Mouse (Mus musculus): ENCODE measurements at regions not wholly inside any gene's neighbourhood (a gene's known extent, or its start where the extent isn't known, plus 50 kb on each side); places are given as distances from the start of the nearest gene placed in this dataset.

- no peak for DNase-seq (ENCODE audit: low spot score)
These were observed 191.6 kb upstream of the Jade1 start for GRCm38 (mm10) chr3:41363947-41364346.

GRCm38 (mm10) chr3:41360231-41360630 is 195.3 kb upstream of the Jade1 start:
- DNase-seq (ENCODE audit: low spot score): no peak

DNA sequence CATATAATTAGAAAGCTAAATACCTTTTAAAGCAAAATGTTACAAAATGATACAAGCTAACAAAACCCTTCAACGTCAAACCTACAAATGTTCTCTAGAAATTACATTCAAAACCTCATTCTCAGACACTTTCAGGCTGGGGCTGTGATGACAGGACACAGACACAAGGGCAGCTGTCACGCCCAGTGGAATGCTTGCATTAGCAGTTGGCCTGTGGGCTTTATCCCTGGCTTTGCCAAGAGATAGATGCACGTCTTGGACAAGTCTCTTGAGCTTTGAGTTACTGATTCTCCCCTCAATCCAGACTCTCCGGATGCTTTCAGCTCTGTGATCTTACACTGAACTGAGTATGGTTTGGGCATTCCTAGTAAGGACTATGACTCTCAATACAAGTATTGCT is 196.1 kb upstream of the Jade1 start:
- DNase-seq (ENCODE audit: low spot score): no peak

- no peak for DNase-seq (ENCODE audit: low spot score)
These were observed 202.5 kb upstream of the Jade1 start for GRCm38 (mm10) chr3:41353021-41353420.

GRCm38 (mm10) chr3:41351786-41352185 is 203.7 kb upstream of the Jade1 start:
- no peak for DNase-seq (ENCODE audit: low spot score)

DNA sequence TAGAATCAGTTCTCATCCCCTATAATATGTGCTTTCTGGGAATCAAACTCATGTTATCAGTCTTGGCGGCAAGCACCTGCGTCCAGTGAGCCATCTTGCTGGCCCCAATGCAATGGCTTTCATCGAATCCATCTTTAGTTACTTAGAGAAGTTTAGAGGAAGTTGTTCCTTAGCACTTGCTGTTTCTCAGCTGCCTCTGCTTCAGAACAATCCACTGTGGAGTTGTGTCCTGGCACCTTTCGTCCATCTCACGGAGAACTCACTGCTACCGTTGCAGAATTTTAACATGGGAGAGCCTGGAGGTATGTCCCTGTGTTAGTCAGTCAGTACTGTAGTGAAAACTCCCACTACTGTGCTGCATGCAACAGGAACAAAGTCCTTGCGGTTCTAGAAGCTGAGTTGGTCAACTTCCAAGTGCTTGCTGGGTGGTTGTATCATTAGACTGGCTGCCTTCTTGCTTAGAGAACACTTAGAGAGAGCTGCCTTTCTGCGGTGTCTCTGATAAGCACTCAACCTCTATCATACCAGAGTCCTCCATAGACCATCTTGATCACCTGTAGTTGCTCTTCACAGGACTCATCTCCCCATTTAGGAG is 204.3 kb upstream of the Jade1 start:
- no peak for DNase-seq (ENCODE audit: low spot score)

DNA sequence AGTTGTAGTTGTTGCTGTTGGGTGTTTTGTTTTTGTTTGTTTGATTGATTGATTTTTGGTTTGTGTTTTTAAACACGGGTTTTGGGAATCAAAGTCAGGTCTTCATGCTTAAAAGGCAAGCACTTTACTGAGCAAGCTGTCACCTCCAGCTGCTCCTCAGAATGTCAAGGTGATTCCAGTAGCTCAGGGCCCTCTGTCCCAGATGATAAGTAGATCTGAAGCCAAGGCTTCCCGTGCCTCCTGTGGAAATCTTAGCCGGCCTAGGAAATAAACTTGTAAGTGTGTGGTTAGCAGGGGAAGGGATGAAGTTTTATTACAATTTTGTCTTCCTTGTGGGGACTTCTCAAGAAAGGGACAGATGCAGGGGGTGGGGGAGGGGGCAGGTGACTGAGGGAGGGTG is 205.2 kb upstream of the Jade1 start:
- no peak for DNase-seq (ENCODE audit: low spot score)

GRCm38 (mm10) chr3:41348795-41349194 is 206.7 kb upstream of the Jade1 start:
- peak; percentile 65 for DNase-seq (ENCODE audit: low spot score)

- DNase-seq (ENCODE audit: low spot score): no peak
These were observed 208.7 kb upstream of the Jade1 start for GRCm38 (mm10) chr3:41346863-41347262.

DNA sequence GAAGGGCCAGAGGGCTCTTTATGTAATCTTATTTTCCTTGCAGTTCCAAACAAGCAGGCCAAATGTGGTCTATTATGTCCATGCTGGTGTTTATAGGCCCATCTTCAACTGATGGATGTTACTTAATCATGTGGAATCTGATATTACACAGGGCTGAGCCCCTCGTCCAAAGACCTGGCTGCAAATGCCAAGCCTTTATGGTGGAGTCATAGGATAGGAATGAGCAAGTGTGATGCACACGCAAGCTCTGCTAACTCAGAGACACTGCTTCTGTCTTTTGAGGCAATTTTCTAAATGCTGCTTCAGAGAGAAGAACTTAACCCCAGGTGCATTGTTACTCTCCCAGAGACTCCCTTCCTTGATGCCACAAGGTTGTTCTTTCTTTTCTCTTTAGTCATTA is 212.1 kb upstream of the Jade1 start:
- DNase-seq (ENCODE audit: low spot score): no peak

DNA sequence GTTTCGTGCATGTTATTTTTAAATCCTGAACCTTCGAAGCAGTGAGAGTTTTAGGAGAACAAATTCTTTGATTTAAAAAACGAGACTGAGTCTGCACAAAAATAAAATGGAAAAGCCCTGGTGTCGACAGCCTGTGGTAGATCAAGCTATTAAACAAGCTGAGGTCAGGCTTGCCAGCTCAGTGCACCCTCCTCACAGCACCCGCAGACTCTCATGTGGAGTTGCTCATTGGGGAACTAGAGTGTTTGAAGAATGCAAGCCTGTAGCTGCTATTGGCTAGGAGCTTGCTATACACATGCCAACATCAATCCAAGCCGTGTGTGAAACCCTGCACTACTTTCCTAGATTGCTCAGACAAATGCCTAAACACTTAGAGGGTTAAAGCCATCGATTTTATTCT is 223.1 kb upstream of the Jade1 start:
- peak; percentile 10 for DNase-seq (ENCODE audit: low spot score)

DNA sequence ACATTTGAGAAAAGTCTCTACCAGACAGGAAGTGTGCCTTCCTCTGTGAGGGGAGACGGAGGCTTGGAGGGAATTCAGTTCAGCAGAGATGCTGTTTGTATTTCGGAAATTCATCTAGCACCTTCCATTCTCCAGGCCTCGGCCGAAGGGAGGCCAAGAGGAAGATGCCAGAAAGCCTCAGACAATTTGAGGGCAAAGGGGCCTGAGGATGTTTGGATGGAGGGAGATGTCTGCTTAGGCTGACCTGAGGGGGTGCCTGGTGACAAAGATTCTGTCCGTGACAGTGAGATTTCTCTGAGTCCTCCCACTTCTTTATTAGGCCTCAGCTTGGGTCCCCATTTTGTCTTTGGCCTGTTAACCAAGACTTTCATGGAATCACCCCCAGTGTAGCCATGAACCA is 225.2 kb upstream of the Jade1 start:
- no peak for DNase-seq (ENCODE audit: low spot score)

DNA sequence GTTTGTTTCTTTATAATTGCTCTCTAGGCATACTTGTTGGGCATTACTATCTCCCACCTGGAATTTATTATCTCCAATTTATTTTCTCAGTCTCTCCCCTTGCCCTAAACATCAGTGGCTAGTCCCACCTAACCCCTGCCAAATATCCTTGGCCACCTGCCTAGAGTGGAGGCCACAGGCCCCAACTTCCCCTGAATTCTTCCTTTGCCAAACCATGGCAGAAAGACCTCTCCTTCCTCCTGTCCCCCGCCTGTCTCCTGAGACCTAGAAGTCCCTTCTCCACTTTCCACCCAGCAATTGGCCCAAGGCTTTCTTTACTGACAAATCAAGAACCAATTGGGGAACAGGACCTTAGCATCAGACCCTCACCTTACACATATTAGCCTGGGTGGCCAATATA is 226.7 kb upstream of the Jade1 start:
- no peak for DNase-seq (ENCODE audit: low spot score)

GRCm38 (mm10) chr3:41326211-41327104 is 229.1 kb upstream of the Jade1 start:
- no peak for DNase-seq (ENCODE audit: low spot score)

- DNase-seq (ENCODE audit: low spot score): no peak
These were observed 233.7 kb upstream of the Jade1 start for GRCm38 (mm10) chr3:41321808-41322207.

DNA sequence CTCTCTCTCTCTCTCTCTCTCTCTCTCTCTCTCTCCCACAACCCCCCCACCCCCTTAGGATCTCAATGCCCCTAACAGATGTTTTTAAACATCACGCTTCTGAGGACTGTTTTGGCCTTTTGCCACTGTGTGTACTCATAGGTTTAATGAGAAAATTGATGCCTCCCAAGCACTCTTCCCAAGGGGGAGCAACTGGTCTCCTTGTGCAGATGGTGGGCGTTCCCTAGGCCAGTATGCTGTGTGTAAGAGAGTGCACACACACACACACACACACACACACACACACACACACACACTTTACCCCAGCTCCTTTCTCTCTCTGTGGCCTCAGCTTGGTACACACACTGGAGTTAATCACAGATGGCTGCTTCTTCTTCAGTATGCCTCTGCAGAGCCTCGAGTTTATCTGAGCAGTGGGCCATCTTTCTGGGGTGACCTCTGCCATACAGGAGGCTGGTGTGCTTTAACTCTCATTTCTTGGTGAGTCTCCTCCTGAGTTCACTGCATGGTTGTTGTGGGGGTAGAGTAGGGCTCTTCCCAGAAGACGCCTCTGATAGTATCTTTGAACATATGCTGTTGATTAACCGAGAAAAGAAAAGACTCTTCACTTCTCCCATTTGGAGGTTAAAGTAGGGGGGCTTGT is 236.2 kb upstream of the Jade1 start:
- no peak for DNase-seq (ENCODE audit: low spot score)

DNA sequence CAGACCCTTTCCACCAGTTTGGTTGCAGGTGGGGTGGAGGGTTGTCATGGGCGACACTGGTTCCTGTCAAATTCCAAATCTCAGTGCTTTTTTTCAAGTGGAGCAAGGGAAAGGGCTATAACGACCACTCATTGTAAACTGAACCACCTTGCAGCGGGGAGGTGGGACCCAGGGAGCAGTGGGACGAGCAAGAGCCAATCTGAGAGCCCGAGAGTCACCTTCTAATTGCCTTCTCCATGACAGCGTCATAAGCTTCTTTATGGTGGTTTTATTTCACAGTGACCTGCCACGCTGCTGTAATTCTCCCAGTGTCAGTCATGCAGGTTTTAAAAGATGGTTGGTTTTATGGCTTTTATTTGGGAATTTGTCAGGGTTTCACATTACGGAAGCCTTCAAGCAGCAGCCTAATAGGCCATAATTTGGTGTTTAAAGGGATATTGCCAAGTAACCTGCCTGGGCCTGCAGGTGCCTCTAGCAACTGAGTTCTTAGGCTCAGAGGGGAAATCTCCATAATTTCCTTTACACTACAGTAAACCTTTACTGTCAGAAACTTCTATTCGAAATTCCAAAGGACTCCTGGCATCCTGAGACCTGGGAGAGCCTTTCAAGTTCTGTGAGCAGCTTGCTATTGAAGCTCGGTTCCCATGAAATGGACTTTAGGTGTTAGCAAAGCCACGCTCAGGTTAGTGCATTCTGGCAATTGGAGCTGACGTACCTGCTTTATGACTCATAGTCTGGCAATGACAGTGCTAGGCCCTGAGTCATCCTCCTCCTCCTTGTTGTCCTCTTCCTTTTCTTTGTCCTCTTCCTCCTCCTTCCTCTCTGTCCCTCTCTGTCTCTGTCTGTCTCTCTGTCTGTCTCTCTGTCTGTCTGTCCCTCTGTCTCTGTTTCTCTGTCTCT is 235.6 kb upstream of the Pgrmc2 start:
- no peak for DNase-seq (ENCODE audit: low spot score)

- no peak for DNase-seq (ENCODE audit: low spot score)
These were observed 234.3 kb upstream of the Pgrmc2 start for GRCm38 (mm10) chr3:41317170-41317569.

- no peak for DNase-seq (ENCODE audit: low spot score)
These were observed 229.6 kb upstream of the Pgrmc2 start for GRCm38 (mm10) chr3:41312492-41312891.

DNA sequence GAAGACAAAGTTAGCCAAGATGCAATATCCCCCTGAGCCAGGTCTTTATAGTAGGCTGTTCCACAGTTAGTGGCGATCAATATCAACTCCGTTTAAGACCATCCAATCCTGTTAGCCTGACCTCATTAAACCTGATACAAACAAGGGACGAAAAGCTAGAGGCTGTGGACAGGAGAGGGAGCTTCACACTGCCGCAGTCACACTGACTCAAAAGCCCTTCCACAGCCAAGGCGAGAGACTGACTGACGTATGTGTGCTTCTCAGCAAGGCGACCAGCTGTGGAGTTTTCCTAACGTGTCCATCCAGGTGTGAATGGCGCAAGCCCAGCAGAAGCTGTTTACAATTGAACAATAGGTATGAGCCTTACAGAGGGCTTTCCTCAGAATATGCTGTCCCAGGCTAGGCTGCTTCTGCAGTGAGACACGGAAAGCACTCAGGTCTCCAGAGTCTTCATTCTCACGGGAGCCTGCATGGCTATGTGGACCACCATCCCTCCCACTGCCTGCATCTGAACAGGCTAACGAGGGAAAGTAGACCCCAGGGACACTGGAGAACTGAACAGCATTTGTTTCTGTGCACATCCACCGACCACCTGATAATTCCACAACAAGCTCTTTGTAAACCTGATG is 224.7 kb upstream of the Pgrmc2 start:
- no peak for DNase-seq (ENCODE audit: low spot score)

- no peak for DNase-seq (ENCODE audit: low spot score)
These were observed 220.0 kb upstream of the Pgrmc2 start for GRCm38 (mm10) chr3:41302805-41303204.

- DNase-seq (ENCODE audit: low spot score): no peak
These were observed 215.9 kb upstream of the Pgrmc2 start for GRCm38 (mm10) chr3:41298776-41299175.

All from lung, postnatal 25 days (tissue).